Mouse (Mus musculus) MEL (cell line): ENCODE data around the gene Ppm1f. TPM values are rescaled to one million over a fixed set of nuclear protein-coding genes. Genes with fewer than 3 reads are reported as not detected.

Experiments
- DNase-seq: peaks from one replicate; pipeline ENCODE4 v3.0.0; 2011; ENCODE audit warnings: low read depth, low spot score
- H3K27ac ChIP-seq: 2 replicates; pipeline ENCODE4 v1.5.1; 2012; ENCODE audit warnings: low read depth, mild to moderate bottlenecking, control low read depth, low read length, moderate library complexity; ENCODE audit not compliant: control insufficient read depth
- H3K27me3 ChIP-seq, 2 experiments: fragments of 150-350 bp in 1 of 2; sonication (generic) in 1 of 2; 2 replicates each; pipeline ENCODE4 v1.6.1; 2012; ENCODE audit warnings: low read length in 2 of 2, mild to moderate bottlenecking in 2 of 2, improper control_type of control experiment in 1 of 2, moderate library complexity in 1 of 2; ENCODE audit not compliant: insufficient read depth in 2 of 2, control insufficient read depth in 1 of 2
- H3K36me3 ChIP-seq, 2 experiments: 2 replicates each; pipeline ENCODE4 v1.6.1; 2012 to 2014; ENCODE audit warnings: low read length in 2 of 2, improper control_type of control experiment in 1 of 2, inconsistent platforms in 1 of 2, mild to moderate bottlenecking in 1 of 2; ENCODE audit not compliant: insufficient read depth in 2 of 2, control insufficient read depth in 1 of 2
- H3K4me1 ChIP-seq, 2 experiments: fragments of 150-350 bp in 1 of 2; sonication (generic) in 1 of 2; 2 replicates each; pipeline ENCODE4 v1.6.1; 2012; ENCODE audit warnings: low read length in 2 of 2, improper control_type of control experiment in 1 of 2, mild to moderate bottlenecking in 1 of 2; ENCODE audit not compliant: insufficient read depth in 2 of 2, control insufficient read depth in 1 of 2
- H3K4me3 ChIP-seq, 2 experiments: fragments of 150-350 bp in 1 of 2; sonication (generic) in 1 of 2; 2 replicates each; pipeline ENCODE4 v1.5.1; 2012; ENCODE audit warnings: low read depth in 2 of 2, low read length in 2 of 2, mild to moderate bottlenecking in 2 of 2, moderate library complexity in 2 of 2, control low read depth in 1 of 2, improper control_type of control experiment in 1 of 2; ENCODE audit not compliant: control insufficient read depth in 1 of 2, insufficient read depth in 1 of 2
- H3K79me2 ChIP-seq: 2 replicates; pipeline ENCODE4 v1.6.1; 2012; ENCODE audit warnings: mild to moderate bottlenecking, low read length, moderate library complexity; ENCODE audit not compliant: control insufficient read depth, poor library complexity, insufficient read depth
- H3K9ac ChIP-seq: 2 replicates; pipeline ENCODE4 v1.6.1; 2012; ENCODE audit warnings: low read depth, mild to moderate bottlenecking, control low read depth, low read length, moderate library complexity; ENCODE audit not compliant: control insufficient read depth, poor library complexity, severe bottlenecking
- H3K9me3 ChIP-seq: fragments of 150-350 bp; sonication (generic); replicated peaks from 2 replicates; pipeline ENCODE4 v1.6.1; 2012; ENCODE audit warnings: mild to moderate bottlenecking, low read length, improper control_type of control experiment, moderate library complexity; ENCODE audit not compliant: insufficient read depth
- BHLHE40 ChIP-seq: IDR thresholded peaks from 2 replicates; pipeline ENCODE4 v1.6.1; 2012; ENCODE audit warnings: low read depth, mild to moderate bottlenecking, inconsistent platforms, low read length, improper control_type of control experiment, borderline replicate concordance
- CHD2 ChIP-seq: IDR thresholded peaks from 2 replicates; pipeline ENCODE4 v1.6.1; 2011; ENCODE audit warnings: low read length, improper control_type of control experiment
- CTCF ChIP-seq, 3 experiments: IDR thresholded peaks in 2 of 3; conservative IDR thresholded peaks in 1 of 3; 2 replicates each; pipeline ENCODE4 v1.5.1; 2011 to 2012; ENCODE audit warnings: low read length in 3 of 3, low read depth in 2 of 3, mild to moderate bottlenecking in 2 of 3, improper control_type of control experiment in 1 of 3, inconsistent platforms in 1 of 3, mixed read lengths in 1 of 3, moderate library complexity in 1 of 3; ENCODE audit not compliant: control insufficient read depth in 1 of 3, insufficient read depth in 1 of 3, poor library complexity in 1 of 3, severe bottlenecking in 1 of 3
- EP300 ChIP-seq, 2 experiments: IDR thresholded peaks; 2 replicates each; pipeline ENCODE4 v1.6.1; 2011; ENCODE audit warnings: improper control_type of control experiment in 2 of 2, low read length in 2 of 2, low read depth in 1 of 2, mild to moderate bottlenecking in 1 of 2
- ETS1 ChIP-seq: IDR thresholded peaks from 2 replicates; pipeline ENCODE4 v1.6.1; 2012; ENCODE audit warnings: low read depth, mild to moderate bottlenecking, inconsistent platforms, low read length, improper control_type of control experiment, moderate library complexity
- GATA1 ChIP-seq: IDR thresholded peaks from 2 replicates; pipeline ENCODE4 v1.6.1; 2011; ENCODE audit warnings: low read depth, low read length, improper control_type of control experiment
- HCFC1 ChIP-seq: IDR thresholded peaks from 2 replicates; pipeline ENCODE4 v1.6.1; 2012; ENCODE audit warnings: low read depth, mild to moderate bottlenecking, inconsistent platforms, low read length, improper control_type of control experiment, moderate library complexity
- MAFK ChIP-seq: IDR thresholded peaks from 2 replicates; pipeline ENCODE4 v1.6.1; 2011; ENCODE audit warnings: low read depth, mild to moderate bottlenecking, low read length, improper control_type of control experiment, borderline replicate concordance
- MAZ ChIP-seq: IDR thresholded peaks from 2 replicates; pipeline ENCODE4 v1.6.1; 2012; ENCODE audit warnings: low read depth, mild to moderate bottlenecking, inconsistent platforms, low read length, improper control_type of control experiment
- MYC ChIP-seq: IDR thresholded peaks from 2 replicates; pipeline ENCODE4 v1.6.1; 2011; ENCODE audit warnings: low read depth, mild to moderate bottlenecking, low read length, improper control_type of control experiment, moderate library complexity
- NELFE ChIP-seq: IDR thresholded peaks from 2 replicates; pipeline ENCODE4 v1.6.1; 2011; ENCODE audit warnings: low read depth, low read length, improper control_type of control experiment
- NRF1 ChIP-seq: IDR thresholded peaks from 2 replicates; pipeline ENCODE4 v1.6.1; 2014; ENCODE audit warnings: low read depth, mild to moderate bottlenecking, inconsistent platforms, low read length, improper control_type of control experiment, moderate library complexity; ENCODE audit not compliant: poor library complexity, insufficient read depth, severe bottlenecking
- POLR2AphosphoS2 ChIP-seq: IDR thresholded peaks from 2 replicates; pipeline ENCODE4 v1.6.1; 2011; ENCODE audit warnings: low read length, improper control_type of control experiment
- RCOR1 ChIP-seq: IDR thresholded peaks from 2 replicates; pipeline ENCODE4 v1.6.1; 2012; ENCODE audit warnings: low read depth, mild to moderate bottlenecking, inconsistent platforms, low read length, improper control_type of control experiment
- SIN3A ChIP-seq: IDR thresholded peaks from 2 replicates; pipeline ENCODE4 v1.6.1; 2012; ENCODE audit warnings: low read length, improper control_type of control experiment, inconsistent platforms
- TAL1 ChIP-seq: IDR thresholded peaks from 2 replicates; pipeline ENCODE4 v1.6.1; 2012; ENCODE audit warnings: mild to moderate bottlenecking, inconsistent platforms, low read length, moderate library complexity, mixed read lengths
- TBP ChIP-seq: IDR thresholded peaks from 2 replicates; pipeline ENCODE4 v1.8.0; 2011; ENCODE audit warnings: low read depth, low read length, improper control_type of control experiment
- TCF12 ChIP-seq: IDR thresholded peaks from 2 replicates; pipeline ENCODE4 v1.6.1; 2014; ENCODE audit warnings: low read depth, mild to moderate bottlenecking, inconsistent platforms, low read length, improper control_type of control experiment, moderate library complexity
- ZNF384 ChIP-seq: IDR thresholded peaks from 2 replicates; pipeline ENCODE4 v1.6.1; 2012; ENCODE audit warnings: low read depth, mild to moderate bottlenecking, inconsistent platforms, low read length, improper control_type of control experiment
- polyA plus RNA-seq, 2 experiments: library from polyadenylated mRNA; stranded (reverse) in 1 of 2; unstranded in 1 of 2; fragments of >175 nt in 1 of 2; fragments of >200 nt in 1 of 2; gene quantifications; 2 replicates each; pipeline versions ENCODE4 v1.2.1 to v1.2.4; 2012; ENCODE audit warnings: low replicate concordance in 2 of 2, low read depth in 1 of 2; ENCODE audit not compliant: insufficient read length in 2 of 2, insufficient read depth in 1 of 2, missing spikeins in 1 of 2
- total RNA-seq: library from RNA; depleted of rRNA; stranded (reverse); fragments of 300-350 nt; gene quantifications from 2 replicates; pipeline ENCODE4 v1.2.3, GENCODE M21; 2012; rRNA removed

The Ppm1f gene
- total and polyA plus RNA-seq, 3 experiments: 28.3 to 30.6 TPM; not detected in 1

- H3K9me3 ChIP-seq: no peaks in the 10 kb centered on the region
- H3K27ac ChIP-seq: peak overlapping the region; percentile 89
- H3K4me1 ChIP-seq: peaks cover 10 to 22% of the 10 kb centered on the region in 2 experiments
- H3K36me3 ChIP-seq: peaks cover 0 to 24% of the 10 kb centered on the region in 2 experiments; a peak in 2 of 4 replicates
- H3K79me2 ChIP-seq: no peaks in the 10 kb centered on the region
- H3K27me3 ChIP-seq: no peaks in the 10 kb centered on the region
- TF ChIP-seq ETS1 (peak; percentile 68; the same call in 1 of the 2 replicates), TCF12 (peak; percentile 87), TAL1 (peak; percentile 76), NELFE (no peak), HCFC1 (peak; percentile 11; the same call in 1 of the 2 replicates), SIN3A (peak; percentile 48; the same call in 1 of the 2 replicates), MYC (no peak; the same call in 1 of the 2 replicates), BHLHE40 (no peak), GATA1 (peak; percentile 93), TBP (0 out of 2 replicates have a peak, but pooled peaks have one; percentile 14), RCOR1 (peak; percentile 76), EP300 (IDR thresholded peaks at IDR 0.05; ENCODE audit: low read depth in 1 of 2, low read length in 2 of 2) (peak; percentile 83 to 86)
- no peak overlapping the region for H3K4me3 ChIP-seq
- peak; percentile 94 for DNase-seq
- H3K9ac ChIP-seq: peak overlapping the region; percentile 32; the same call in 1 of the 2 replicates
These were observed 68.9 kb downstream of the Ppm1f start for GRCm38 (mm10) chr16:16965149-16965548.

GRCm38 (mm10) chr16:16966290-16966689 lies 70.0 kb downstream of the Ppm1f start:
- Histone ChIP-seq H3K9me3 (no peaks in the 10 kb centered on the region), H3K9ac (no peak overlapping the region)
- peak; percentile 40 for DNase-seq

More at GRCm38 (mm10) chr16:16966290-16966689, 70.0 kb downstream of the Ppm1f start:
- Histone ChIP-seq H3K79me2 (no peaks in the 10 kb centered on the region), H3K36me3 (peaks cover 0 to 24% of the 10 kb centered on the region in 2 experiments; a peak in 2 of 4 replicates), H3K4me1 (peaks cover 10 to 22% of the 10 kb centered on the region in 2 experiments), H3K27me3 (no peaks in the 10 kb centered on the region), H3K27ac (no peak overlapping the region), H3K4me3 (no peak overlapping the region)
- TF ChIP-seq EP300 (IDR thresholded peaks at IDR 0.05; ENCODE audit: low read depth in 1 of 2, low read length in 2 of 2): peak; percentile 44 to 61; a peak in 3 of 4 replicates
- TF ChIP-seq CTCF (IDR thresholded peaks at IDR 0.05 in 2 of 3, conservative IDR thresholded peaks at IDR 0.05 in 1 of 3; ENCODE audit: control insufficient read depth in 1 of 3, insufficient read depth in 1 of 3, low read depth in 2 of 3, low read length in 3 of 3, poor library complexity in 1 of 3, severe bottlenecking in 1 of 3): no peak
- no peak for TF ChIP-seq CHD2
- peak; percentile 35; the same call in 1 of the 2 replicates for TF ChIP-seq MAFK
- TF ChIP-seq TCF12: peak; percentile 35; the same call in 1 of the 2 replicates
- peak; percentile 66 for TF ChIP-seq ETS1
- TF ChIP-seq ZNF384: peak; percentile 85
- TF ChIP-seq MAZ: no peak
- peak; percentile 70 for TF ChIP-seq GATA1
- no peak for TF ChIP-seq NRF1
- peak; percentile 67 for TF ChIP-seq RCOR1
- TF ChIP-seq SIN3A: peak; percentile 26; the same call in 1 of the 2 replicates
- TF ChIP-seq POLR2AphosphoS2: no peak
- TF ChIP-seq BHLHE40: no peak; the same call in 1 of the 2 replicates

Other genes starting within 250 kb of the Ppm1f start
- not detected in 2 replicates for gene Olfr19, start 220.1 kb upstream of the Ppm1f start, total RNA-seq
- not detected for gene Olfr19, start 220.1 kb upstream of the Ppm1f start, polyA plus RNA-seq
- gene Spag6l, start 67.0 kb upstream of the Ppm1f start, total RNA-seq: not detected in 2 replicates
- not detected for gene Spag6l, start 67.0 kb upstream of the Ppm1f start, polyA plus RNA-seq
- gene Igll1, start 32.5 kb upstream of the Ppm1f start, total RNA-seq: not detected in 2 replicates
- not detected for gene Igll1, start 32.5 kb upstream of the Ppm1f start, polyA plus RNA-seq
- gene Top3b, start 25.7 kb upstream of the Ppm1f start, total RNA-seq: 49.9 and 50.5 TPM in 2 replicates
- gene Top3b, start 25.7 kb upstream of the Ppm1f start, polyA plus RNA-seq: 10 to 100 TPM in 1 of 2 experiments, not detected in 1; 93.2 TPM
- gene Vpreb1, start 25.6 kb upstream of the Ppm1f start, total RNA-seq: not detected in 2 replicates
- gene Vpreb1, start 25.6 kb upstream of the Ppm1f start, polyA plus RNA-seq: under 1 TPM in 1 of 2 experiments, not detected in 1; 0.33 TPM
- gene Mapk1, start 86.9 kb downstream of the Ppm1f start, total RNA-seq: 125 and 131 TPM in 2 replicates
- gene Mapk1, start 86.9 kb downstream of the Ppm1f start, polyA plus RNA-seq: 100 to 1,000 TPM; 144 to 225 TPM
- 0.42 and 0.46 TPM in 2 replicates for gene Ypel1, start 173.2 kb downstream of the Ppm1f start, total RNA-seq
- 1 to 10 TPM in 1 of 2 experiments, not detected in 1; 1.1 TPM for gene Ypel1, start 173.2 kb downstream of the Ppm1f start, polyA plus RNA-seq
- gene Ppil2, start 214.8 kb downstream of the Ppm1f start, total RNA-seq: 62.1 and 62.9 TPM in 2 replicates
- gene Ppil2, start 214.8 kb downstream of the Ppm1f start, polyA plus RNA-seq: 10 to 100 TPM in 1 of 2 experiments, not detected in 1; 81.2 TPM
- 22.6 and 23.8 TPM in 2 replicates for gene 2610318N02Rik, start 228.7 kb downstream of the Ppm1f start, total RNA-seq
- 10 to 100 TPM in 1 of 2 experiments, not detected in 1; 80.6 TPM for gene 2610318N02Rik, start 228.7 kb downstream of the Ppm1f start, polyA plus RNA-seq
- gene Sdf2l1, start 235.9 kb downstream of the Ppm1f start, total RNA-seq: 246 and 263 TPM in 2 replicates
- gene Sdf2l1, start 235.9 kb downstream of the Ppm1f start, polyA plus RNA-seq: 100 to 1,000 TPM in 1 of 2 experiments, not detected in 1; 249 TPM
- 56.7 TPM in 2 replicates for gene Ydjc, start 248.2 kb downstream of the Ppm1f start, total RNA-seq
- gene Ydjc, start 248.2 kb downstream of the Ppm1f start, polyA plus RNA-seq: 10 to 100 TPM in 1 of 2 experiments, not detected in 1; 68.5 TPM